Mouse (Mus musculus) megakaryocyte-erythroid progenitor cell, adult 5-6 weeks (primary cell): ENCODE data around the gene Plod1. TPM values are rescaled to one million over a fixed set of nuclear protein-coding genes. Genes with fewer than 3 reads are reported as not detected.

ENCODE experiments used
- ATAC-seq: replicated peaks from 2 replicates; pipeline ENCODE4 v1.8.0; 2016; ENCODE audit warnings: mild to moderate bottlenecking, inconsistent platforms; ENCODE audit not compliant: severe bottlenecking, poor library complexity, low FRiP score, low TSS enrichment
- total RNA-seq, 2 experiments: library from RNA; stranded (forward) in 1 of 2; stranded (reverse) in 1 of 2; fragments of 200-1000, 215-1000 nt in 1 of 2; fragments of >200 nt in 1 of 2; fragmentation: Nextera tagmentation in 1 of 2; gene quantifications; 2 replicates each; pipeline ENCODE4 v1.2.3; 2014 to 2017

The Plod1 gene
- total RNA-seq (2014; fragmentation: Nextera tagmentation) (1.3 and 5.4 TPM in 2 replicates), total RNA-seq (2017) (1.8 and 2.9 TPM in 2 replicates)

DNA sequence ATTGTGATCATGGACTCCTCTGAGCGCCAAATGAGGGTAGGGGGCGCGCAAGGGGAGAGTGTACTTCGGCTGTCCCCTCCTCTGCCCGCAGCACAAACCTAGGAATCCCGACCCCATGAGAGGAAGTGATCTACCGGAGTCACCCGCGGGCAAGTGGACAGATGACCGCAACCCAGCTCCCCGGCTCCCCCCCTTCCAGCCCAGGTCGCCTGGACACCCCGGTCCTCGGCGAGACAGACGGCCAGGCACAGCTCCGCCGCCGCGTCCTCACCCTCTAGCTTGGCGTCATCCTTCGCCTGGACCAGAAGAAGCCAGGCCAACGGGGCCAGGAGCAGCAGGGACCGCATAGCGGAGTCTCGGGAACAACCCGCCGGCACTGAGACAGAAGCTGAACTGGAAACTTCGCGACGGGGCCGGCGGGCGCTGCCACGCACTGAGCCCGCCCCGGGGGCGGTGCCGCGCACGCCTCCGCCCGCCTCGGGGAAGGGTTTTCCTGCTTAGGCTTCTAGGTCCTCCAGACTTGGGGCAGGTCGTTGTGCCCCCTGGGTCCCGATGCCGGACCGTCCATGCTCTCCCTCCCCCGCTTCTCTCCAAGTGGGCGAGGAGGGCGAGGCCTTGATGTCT is at the start of gene Plod1:
TSS of gene Plod1 (minus strand) at position 437 of the 624 bp plus-strand sequence.
- peak; percentile 70 for ATAC-seq

- ATAC-seq = peak; percentile 79
Observed at GRCm38 (mm10) chr4:147985205-147986132, 48.9 kb upstream of the Plod1 start, which contains the start of gene Nppb. TSS of gene Nppb (plus strand) at chr4:147985788.

DNA sequence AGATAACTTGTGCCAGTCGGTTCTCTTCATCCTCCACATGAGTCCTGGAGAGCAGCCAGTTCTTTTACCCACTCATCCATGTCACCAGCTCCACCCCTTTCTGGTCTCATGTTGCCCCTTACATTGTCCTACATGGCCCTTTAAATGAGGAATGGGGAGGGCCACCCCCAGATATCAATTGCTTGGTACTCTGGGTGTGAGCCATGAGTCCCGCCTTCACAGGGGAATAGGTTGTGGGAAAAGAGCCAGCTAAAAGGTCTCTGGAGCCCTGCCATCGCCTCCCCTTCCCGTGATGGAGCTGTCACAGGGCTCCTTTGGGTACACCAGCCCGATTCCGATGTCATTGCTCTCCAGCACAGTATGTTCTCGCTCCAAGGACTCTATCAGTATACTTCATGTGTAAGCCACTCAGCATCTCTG is 42.9 kb upstream of the Plod1 start:
- ATAC-seq = no peak

DNA sequence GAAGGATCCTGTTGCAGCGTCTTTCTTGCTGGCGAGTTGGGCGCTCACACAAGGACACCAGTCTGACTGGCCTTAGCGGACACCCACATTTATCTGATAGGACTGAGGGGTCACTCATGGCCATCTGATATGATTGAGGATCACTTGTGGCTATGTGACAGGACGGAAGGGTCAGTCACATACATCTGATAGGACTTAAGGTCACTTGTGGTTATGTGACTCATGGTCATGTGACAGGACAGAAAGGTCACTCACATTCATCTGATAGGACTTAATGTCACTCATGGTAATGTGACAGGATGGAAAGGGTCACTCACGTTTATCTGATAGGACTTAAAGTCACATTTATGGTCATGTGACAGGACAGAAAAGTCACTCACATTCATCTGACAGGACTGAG is 41.8 kb upstream of the Plod1 start:
- no peak for ATAC-seq

DNA sequence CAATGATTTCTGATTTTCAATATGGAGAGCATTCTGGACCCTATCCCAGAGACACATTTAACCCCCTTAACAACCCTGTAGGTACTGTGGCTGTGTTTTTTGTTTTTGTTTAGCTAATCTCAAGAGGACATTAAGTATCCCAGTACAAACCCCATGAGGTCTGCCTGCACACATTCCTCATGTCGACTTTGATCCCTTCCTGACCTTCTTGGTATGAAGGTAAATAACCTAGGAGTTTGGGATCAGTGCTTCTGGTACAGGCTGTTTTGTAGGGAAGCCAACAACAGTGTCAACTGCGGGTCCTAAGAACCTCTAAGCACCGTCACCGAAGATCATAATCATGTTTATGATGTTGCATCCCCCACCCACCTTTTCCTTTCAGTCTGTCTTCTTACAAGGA is 41.2 kb upstream of the Plod1 start:
- ATAC-seq = no peak

DNA sequence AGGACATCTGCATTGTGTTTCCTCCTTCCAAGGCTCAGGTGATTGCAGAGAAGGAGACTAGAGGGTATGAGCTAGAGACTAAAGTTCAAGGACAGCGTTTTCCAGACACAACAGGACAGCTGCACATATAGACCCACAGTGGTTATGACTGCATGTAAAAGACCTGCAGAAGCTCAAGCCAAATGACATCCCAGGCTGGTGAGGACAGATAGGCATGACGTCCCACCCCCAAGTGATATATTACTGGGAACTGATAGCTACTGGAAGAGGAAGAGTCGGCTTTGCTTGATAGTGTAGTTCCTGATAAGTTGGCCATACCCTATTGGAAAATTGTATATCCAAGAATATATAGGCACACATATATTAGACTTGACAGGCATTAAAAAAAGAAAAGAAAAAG is 39.7 kb upstream of the Plod1 start:
- ATAC-seq = no peak

- ATAC-seq = no peak
Observed at GRCm38 (mm10) chr4:147969337-147969736, 32.8 kb upstream of the Plod1 start.

DNA sequence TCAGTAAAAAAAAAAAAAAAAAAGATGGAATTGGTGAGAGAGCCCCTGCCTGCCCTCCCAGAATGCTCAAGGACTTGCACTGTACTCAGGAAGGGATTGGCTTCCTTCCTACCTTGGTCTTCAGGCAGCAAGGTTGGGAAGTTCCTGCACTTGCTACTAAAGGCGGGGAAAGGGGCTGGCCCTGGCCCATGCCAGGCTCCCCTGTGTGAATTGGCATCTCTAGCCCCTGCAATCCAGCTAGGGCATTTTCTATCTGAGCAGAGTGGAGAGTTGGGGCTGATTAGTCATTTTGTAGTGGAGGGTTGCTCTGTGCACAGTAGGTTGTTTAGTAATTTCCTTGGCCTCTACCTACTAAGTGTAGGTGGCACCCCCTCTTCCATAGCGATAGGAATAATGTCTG is 32.2 kb upstream of the Plod1 start:
- ATAC-seq = no peak

DNA sequence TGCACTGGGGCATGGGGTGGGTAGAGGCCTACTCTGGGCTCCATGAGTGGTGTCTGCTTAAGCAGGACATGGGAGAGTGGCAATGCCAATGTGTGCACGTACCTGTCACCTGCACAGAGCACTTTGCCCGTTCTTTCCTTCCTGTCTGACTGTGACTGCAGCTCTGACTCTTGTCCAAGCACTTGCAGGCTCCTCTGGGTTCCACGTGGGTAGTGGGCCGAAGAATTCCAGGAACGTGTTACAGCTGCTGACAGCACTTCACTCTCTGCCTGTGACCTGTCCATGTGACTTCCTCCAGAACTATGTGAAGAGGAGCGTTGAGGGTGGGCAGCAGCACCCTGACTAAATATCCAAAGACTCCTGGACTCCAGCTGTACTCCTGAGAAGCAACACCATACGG is 29.1 kb upstream of the Plod1 start:
- ATAC-seq = no peak

- ATAC-seq = no peak
Observed at GRCm38 (mm10) chr4:147963623-147964022, 27.1 kb upstream of the Plod1 start.

GRCm38 (mm10) chr4:147962781-147963180 is 26.2 kb upstream of the Plod1 start:
- ATAC-seq = no peak

DNA sequence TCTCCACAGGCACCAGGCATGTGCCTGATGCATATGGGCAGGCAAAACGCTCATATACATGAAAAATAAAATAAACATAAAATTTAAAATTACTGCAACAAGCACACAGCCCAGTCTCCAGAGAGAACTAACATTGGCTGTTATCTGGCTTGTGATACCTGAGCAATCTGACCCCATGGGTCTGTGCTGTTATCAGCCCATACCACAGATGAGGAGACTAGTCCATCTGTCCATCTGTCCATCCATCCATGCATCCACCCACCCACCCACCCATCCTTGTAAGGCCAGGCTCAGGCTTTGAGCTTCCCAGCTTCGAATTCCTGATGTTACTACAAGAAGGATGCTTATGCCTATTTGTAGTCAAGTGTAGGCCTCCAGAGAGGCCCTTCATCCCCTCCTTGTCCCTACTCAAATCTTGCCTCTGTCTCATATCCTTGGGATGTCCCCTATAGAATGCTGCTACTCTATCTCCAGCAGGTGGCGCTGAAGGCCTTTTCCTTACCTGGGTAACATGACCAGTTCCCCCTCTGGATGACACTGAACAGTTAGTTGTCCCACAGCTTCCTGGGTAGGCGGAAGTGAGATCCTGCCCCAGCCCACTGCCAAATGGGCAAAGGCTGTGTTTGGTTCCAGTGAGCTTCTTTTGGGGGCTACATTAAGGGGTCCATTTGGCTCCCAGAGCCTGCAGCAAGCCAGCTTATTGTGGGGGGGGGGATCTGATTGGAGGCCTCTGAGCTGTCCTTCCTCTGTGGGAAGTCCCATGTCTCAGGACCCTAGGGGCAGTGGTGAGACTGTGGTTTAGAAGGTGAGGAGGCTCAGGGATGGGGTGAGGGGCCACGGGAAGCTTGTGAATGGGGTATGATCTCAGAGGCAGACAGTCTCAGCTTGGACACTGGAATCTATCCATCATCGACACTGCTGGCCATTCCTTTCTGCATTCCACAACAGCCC is 23.6 kb upstream of the Plod1 start:
- ATAC-seq = peak; percentile 77

DNA sequence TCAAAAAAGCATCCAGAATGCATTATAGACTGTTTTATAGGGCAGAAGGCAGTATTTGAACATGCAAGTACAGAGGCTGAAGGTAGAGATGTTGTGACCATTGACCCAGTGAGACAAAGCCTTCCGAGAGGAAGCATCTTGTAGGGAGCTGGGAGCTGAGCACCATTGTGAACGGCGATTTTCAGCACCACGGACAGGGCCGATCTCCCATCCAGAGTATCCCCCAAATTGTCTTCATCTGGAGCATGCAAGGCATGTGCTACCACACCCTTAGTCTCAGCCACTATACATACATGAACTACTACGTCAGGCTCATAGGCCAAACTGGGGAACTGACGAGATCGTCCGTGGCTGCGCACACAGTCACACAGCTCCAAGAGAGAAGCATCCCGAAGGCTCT is 20.6 kb upstream of the Plod1 start:
- peak; percentile 72 for ATAC-seq

DNA sequence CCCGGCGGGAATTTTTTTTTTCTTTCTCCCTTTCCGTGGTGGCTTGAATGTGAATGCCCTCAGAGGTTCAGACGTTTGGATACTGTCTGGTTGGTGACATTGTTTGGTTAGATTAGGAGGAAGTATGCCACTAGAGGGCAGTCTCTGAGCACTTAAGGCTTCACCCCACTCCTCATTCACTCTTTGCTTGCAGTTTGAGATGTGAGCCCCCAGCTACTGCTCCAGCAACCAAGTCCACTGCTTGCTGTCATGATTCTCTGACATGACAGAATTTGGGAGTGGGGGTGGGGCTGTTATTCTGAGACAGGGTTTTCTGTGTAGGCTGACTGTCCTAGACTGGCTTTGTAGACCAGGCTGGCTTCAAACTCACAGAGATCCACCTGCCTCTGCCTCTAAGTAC is 17.0 kb upstream of the Plod1 start:
- peak; percentile 71 for ATAC-seq

GRCm38 (mm10) chr4:147947511-147947910 is 10.9 kb upstream of the Plod1 start:
- no peak for ATAC-seq

DNA sequence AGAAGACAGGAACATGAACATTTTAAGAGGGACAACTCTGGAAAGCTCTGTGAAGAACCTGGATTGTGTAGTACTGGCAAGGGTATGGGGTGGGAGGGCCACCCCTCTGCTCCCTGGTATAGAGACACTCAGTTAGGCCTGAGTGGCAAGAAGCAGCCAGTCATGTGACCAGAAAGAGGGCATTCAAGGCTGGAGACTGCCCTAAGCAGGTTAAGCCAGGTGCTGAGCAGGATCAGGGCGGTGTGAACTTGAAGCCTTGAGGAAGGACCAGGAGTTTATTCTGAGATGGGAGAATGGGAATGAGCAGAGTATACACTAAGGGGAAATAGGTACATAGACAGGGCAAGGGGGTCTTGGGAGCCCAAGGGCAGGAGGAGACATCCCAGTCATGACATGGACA is 6.4 kb upstream of the Plod1 start:
- no peak for ATAC-seq

- ATAC-seq = peak; percentile 23
Observed at GRCm38 (mm10) chr4:147941045-147942020, 4.8 kb upstream of the Plod1 start.

GRCm38 (mm10) chr4:147940576-147941044 is 4.0 kb upstream of the Plod1 start, which contains the start of gene 2510039O18Rik:
TSS of gene 2510039O18Rik (plus strand) at chr4:147940895.
- peak; percentile 55 for ATAC-seq
